Mouse (Mus musculus): ENCODE data around the gene Dus3l. TPM values are rescaled to one million over a fixed set of nuclear protein-coding genes. Genes with fewer than 3 reads are reported as not detected.

Gene Dus3l
- total RNA-seq, 2 experiments from 2014 or later: 73.9 to 74.4 TPM

DNA sequence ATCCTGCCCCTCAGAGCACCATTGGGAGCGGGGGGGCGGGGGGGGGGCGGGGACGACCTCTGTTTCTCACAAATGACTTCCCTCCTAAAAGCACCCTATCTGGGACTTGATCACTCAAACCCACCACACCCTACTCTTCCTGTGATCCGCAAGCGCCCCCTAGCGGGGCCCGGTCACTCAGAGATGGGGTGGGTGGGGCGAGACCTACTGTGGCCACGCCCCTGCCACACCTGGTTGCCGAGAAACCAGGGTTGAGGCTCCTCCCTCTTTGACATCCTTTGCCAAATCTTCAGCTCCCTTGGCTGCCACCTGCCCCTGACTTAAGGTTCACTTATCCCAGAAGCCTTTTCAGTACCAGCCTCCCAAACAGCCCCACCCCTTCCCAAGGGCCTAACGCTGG is 6.4 kb upstream of the Dus3l start:
- DNase-seq (ENCODE audit: low spot score in 2 of 2): peak in 1 of 2 experiments; percentile 77
- TF ChIP-seq CTCF (conservative IDR thresholded peaks at IDR 0.05): peak; percentile 78
- no peak overlapping the region for H3K27ac ChIP-seq
- no peak overlapping the region for H3K4me3 ChIP-seq

DNA sequence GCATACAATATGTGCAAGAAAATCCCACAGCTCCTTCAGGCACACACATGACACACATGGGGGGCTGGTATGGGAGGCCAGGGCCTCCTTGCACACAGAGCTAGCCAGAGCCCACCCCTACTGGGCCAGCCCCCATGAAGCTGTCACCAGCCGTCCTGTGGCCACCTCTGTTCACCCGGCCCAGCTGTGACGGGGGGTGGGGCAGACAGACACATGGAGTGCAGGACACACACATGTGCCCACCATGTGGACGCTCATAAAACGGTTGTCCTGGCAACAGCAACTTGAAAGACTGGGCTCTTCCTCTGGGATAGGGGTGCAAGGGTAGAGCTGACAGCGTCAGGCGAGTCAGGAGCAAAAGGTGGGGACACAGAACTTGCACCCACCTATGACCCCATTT is 5.3 kb upstream of the Dus3l start:
- DNase-seq (ENCODE audit: low spot score in 2 of 2): no peak
- TF ChIP-seq CTCF (conservative IDR thresholded peaks at IDR 0.05): no peak
- Histone ChIP-seq H3K4me3 (no peak overlapping the region), H3K27ac (no peak overlapping the region)

DNA sequence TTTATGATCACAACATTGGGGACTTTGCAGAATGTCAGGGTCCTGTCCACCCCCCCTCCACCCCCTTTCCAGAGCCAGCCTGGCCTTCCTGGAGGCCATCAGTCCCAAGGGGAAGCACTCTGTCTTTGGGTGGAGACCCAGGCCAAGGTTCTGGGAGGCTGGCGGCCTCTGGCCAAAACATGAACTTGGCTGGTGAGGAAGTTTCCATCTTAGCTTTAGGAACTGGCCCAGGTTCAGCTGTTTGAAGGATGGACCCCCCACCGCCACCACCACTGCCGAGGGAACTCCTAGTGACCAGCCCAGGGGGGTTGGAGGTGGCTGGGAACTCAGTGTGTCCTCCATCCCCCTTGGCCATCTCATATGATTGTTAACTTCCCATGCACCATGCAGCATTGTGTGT is 3.5 kb upstream of the Dus3l start:
- H3K4me3 ChIP-seq: no peak overlapping the region
- no peak for TF ChIP-seq CTCF (conservative IDR thresholded peaks at IDR 0.05)
- no peak for DNase-seq (ENCODE audit: low spot score in 2 of 2)
- no peak overlapping the region for H3K27ac ChIP-seq

DNA sequence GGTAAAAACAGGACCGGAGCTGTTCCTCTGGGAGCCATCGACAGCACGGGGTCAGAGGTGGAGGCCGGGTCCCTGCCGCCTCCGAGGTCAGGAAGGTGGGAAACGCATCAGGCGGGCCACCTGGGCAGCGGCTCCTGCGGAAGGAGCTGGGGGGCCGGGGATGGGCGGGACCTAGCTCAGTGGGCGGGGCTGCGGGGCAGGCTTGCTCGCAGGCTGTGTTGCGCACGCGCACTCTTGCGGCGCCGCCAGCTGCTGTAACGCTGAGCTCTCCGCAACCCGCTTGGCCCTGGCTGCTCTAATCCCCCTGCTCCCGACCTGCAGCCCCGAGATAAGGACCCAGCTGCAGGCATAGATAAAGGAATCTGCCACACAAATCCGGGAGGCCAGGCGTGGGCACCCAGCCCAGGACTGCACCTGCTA is 2.6 kb upstream of the Dus3l start:
- peak overlapping the region; percentile 53 for H3K4me3 ChIP-seq
- no peak for TF ChIP-seq CTCF (conservative IDR thresholded peaks at IDR 0.05)
- peak overlapping the region; percentile 95 for H3K27ac ChIP-seq
- DNase-seq (ENCODE audit: low spot score in 2 of 2): peak; percentile 78 to 87

DNA sequence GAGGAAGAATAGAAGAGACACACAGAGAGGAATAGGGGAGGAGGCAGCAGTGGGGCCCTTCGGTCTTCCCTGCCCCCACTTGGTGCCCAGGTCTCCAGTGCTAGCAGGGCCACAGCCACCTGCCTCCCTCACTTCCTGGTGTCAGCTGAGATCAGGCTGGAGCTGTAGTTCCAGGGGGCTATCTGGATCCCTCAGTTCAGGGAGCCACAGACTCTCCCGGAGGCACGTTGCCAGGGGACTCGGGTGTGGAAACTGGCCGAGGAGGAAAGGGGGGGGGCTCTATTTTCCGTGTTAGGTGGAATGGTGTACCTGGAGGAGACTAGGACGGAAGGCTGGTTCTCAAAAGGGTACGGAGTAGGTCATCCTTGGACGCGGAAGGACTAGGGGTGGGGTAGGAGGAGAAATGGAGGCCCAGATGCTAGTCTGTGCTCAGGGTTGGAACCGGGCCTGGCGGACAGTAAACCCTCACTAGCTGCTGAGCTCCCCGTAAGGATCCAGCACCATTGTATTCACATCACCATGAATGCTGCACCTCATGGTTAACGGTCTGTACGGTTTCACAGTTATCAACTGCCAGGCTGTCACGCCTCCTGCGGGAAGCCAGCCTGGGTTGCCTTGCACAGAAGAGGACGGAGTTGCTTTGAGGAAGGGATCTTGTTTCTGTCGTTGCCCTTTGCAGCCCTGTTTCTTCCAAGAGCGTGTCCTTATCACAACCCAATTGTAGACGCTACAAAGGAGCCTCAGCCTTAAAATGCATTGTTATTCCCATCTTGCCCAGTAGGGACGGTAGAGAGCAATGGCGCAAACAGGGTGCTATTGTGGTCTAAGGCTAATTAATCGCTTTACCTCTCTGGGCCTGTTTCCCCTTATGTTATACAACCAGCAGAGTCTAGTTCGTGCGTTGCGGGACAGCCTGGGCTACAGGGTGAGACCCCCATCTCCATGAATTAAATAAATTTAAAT is 1.5 kb upstream of the Dus3l start:
- DNase-seq (ENCODE audit: low spot score in 2 of 2): peak; percentile 55 to 66
- TF ChIP-seq CTCF (conservative IDR thresholded peaks at IDR 0.05): peak; percentile 100
- peak overlapping the region; percentile 53 for H3K4me3 ChIP-seq
- peak overlapping the region; percentile 95 for H3K27ac ChIP-seq

DNA sequence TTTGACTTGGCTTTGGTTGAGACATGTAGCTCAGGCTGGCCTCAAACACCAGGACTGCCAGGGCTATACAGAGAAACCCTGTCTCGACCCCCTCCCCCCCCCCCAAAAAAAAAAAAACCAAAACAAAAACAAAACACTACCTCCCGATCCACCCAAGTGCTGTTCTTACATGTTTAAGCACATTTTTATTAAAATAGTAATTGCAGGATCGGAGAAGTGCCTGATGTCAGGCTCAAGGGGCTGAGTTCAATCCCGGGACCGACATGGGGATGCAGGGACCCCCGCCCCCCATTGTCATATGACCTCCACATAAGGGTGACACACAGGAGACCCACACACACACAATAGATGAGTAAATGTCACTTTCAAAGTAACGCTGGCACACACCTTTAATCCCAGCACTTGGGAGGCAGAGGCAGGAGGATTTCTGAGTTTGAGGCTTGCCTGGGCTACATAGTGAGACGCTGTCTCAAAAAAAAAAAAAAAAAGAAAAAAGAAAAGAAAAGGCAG is 761 bp upstream of the Dus3l start:
- Histone ChIP-seq H3K4me3 (peak overlapping the region; percentile 91), H3K27ac (peak overlapping the region; percentile 100)
- DNase-seq (ENCODE audit: low spot score in 2 of 2): no peak
- no peak for TF ChIP-seq CTCF (conservative IDR thresholded peaks at IDR 0.05)

DNA sequence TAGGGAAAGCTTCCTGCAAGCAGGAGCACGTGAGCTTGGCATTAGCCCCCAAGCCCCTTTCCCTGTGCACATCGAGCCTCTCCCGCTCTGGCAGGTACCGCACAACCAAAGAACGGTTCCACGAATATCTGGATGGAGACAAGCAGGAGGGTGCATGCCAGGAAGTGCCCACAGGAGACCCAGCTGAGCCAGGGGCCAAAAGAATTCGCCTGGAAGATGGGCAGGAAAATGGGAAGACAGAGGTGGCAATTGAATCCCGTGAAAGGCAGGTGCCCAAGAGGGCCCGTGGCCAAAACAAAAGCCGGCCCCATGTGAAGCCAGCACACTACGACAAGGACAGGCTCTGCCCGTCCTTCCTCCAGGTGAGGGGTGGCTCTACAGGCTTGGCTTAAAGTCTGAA is 874 bp downstream of the Dus3l start:
- no peak for DNase-seq (ENCODE audit: low spot score in 2 of 2)
- no peak for TF ChIP-seq CTCF (conservative IDR thresholded peaks at IDR 0.05)
- Histone ChIP-seq H3K4me3 (peak overlapping the region; percentile 91), H3K27ac (peak overlapping the region; percentile 100)

DNA sequence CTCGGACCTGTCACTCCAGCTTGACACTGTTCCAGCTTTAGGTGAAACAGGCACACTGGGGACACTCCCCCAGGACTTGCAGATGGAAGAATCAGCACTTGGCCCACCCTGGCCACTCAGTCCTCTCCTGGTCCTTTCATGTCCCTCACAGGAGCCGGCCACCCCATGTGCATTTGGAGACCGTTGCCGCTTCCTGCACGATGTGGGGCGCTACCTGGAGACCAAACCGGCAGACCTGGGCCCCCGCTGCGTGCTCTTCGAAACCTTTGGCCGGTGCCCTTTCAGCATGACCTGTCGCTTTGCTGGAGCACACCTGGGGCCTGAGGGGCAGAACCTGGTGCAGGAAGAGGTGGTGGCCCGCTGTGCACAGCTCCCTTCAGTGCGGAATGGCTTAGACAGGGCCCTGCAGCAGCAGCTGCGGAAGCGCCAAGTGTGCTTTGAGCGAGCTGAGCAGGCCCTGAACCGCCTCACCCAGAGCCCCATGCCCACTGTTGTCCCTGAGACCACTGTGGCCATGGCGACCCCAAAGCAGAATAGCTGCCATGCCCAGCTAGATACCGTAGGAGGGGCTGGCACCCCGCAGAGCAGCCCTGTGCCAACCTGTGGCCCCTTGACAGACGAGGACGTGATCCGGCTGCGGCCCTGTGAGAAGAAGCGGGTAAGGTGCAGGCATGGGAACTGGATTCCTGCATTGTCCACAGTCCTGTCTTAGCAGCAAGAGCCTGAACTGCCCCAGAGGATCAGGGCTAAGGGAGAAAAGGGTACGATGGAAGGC is 2.3 kb downstream of the Dus3l start:
- no peak for DNase-seq (ENCODE audit: low spot score in 2 of 2)
- Histone ChIP-seq H3K27ac (no peak overlapping the region), H3K4me3 (no peak overlapping the region)
- TF ChIP-seq CTCF (conservative IDR thresholded peaks at IDR 0.05): no peak

DNA sequence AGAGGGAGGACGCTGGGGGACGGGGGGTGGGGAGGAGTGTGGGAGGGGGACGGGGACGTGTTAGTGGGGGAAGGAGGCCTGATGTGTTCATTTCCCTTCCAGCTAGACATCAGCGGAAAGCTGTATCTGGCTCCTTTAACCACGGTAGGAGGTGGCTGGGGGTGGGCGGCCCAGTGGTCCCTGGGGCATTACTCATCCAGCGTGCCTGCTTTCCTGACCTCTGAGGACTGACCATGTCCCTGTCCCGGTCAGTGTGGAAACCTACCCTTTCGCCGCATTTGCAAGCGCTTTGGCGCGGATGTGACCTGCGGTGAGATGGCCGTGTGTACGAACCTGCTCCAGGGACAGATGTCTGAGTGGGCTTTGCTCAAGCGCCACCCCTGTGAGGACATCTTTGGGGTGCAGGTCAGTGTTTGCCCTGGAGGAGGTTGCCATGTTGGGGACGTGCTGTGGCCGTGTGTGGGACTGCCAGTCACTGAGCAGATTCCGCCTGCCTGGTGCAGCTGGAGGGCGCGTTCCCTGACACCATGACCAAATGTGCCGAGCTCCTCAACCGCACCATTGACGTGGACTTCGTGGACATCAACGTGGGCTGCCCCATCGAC is 3.1 kb downstream of the Dus3l start:
- TF ChIP-seq CTCF (conservative IDR thresholded peaks at IDR 0.05): no peak
- no peak overlapping the region for H3K27ac ChIP-seq
- DNase-seq (ENCODE audit: low spot score in 2 of 2): no peak
- H3K4me3 ChIP-seq: no peak overlapping the region

DNA sequence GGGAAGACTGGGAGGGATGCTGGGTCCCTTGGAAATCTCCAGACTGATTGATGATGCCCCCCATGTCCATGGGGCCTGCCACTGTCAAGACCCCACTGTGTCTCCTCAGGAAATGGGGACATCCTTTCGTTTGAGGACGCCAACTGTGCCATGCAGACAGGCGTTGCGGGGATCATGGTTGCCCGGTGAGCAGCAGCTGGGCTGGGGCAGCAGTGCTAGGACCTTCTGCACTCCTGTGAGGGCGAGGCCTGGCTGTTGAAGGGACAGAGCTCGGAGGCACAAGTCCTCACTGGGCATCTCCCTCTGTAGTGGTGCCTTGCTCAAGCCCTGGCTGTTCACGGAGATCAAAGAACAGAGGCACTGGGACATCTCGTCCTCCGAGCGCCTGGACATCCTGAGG is 4.4 kb downstream of the Dus3l start:
- DNase-seq (ENCODE audit: low spot score in 2 of 2): no peak
- Histone ChIP-seq H3K4me3 (no peak overlapping the region), H3K27ac (no peak overlapping the region)
- TF ChIP-seq CTCF (conservative IDR thresholded peaks at IDR 0.05): no peak

DNA sequence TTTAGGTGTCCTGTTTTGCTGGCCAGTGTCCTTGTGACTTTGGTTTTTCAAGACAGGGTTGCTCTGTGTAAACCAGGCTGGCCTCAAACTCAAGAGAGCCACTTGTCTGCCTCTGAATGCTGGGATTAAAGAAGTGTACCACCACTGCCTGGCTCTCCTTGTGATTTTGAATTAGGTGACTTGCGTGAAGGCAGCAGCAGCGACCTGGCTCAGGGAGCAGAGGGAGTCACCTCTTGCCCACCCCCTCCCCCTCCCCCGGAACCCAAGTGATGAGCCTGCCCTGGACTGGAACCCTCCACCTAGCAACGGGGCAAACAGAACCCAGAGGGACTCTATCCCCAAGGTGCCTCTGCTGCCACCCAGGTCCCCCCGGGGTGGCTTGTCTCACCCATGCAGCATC is 5.4 kb downstream of the Dus3l start, which contains the start of gene Prr22:
Prr22 (plus strand) TSS at position 301 of the 400 bp plus-strand sequence.
- DNase-seq (ENCODE audit: low spot score in 2 of 2): no peak
- no peak for TF ChIP-seq CTCF (conservative IDR thresholded peaks at IDR 0.05)
- Histone ChIP-seq H3K4me3 (no peak within 1 kb of the TSS), H3K27ac (no peak within 1 kb of the TSS)

DNA sequence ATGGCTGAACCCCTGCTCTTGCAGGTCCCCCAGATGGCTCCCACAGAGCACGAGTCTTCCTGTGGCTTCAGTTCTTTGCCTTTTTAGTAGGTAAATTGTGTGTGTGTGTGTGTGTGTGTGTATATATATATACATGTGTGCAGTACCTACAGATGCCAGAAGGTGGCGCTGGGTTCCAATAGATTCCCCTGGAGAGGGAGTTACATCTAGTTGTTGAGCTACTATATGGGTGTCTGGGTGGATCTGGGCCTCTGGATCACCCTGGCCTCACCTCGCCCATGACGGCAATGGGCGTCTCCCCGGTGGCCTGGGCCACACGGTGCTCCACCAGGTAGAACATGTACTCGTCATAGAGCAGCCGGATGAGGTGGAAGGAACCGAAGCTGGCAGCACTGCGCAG is 13.0 kb downstream of the Dus3l start:
- TF ChIP-seq CTCF (conservative IDR thresholded peaks at IDR 0.05): peak; percentile 65
- no peak overlapping the region for H3K27ac ChIP-seq
- DNase-seq (ENCODE audit: low spot score in 2 of 2): no peak
- no peak overlapping the region for H3K4me3 ChIP-seq

All from layer of hippocampus, adult 2 months (tissue).